Mouse (Mus musculus): ENCODE results near the gene Nfia.

The Nfia gene

GRCm38 (mm10) chr4:97765341-97766020, 7.1 kb upstream of the Nfia start:
- DNase-seq (ENCODE audit: inconsistent age in 2 of 2, low spot score in 1 of 2), result no peak

GRCm38 (mm10) chr4:97766100-97766499, 6.4 kb upstream of the Nfia start:
- DNase-seq (ENCODE audit: inconsistent age in 2 of 2, low spot score in 1 of 2), result no peak

DNA sequence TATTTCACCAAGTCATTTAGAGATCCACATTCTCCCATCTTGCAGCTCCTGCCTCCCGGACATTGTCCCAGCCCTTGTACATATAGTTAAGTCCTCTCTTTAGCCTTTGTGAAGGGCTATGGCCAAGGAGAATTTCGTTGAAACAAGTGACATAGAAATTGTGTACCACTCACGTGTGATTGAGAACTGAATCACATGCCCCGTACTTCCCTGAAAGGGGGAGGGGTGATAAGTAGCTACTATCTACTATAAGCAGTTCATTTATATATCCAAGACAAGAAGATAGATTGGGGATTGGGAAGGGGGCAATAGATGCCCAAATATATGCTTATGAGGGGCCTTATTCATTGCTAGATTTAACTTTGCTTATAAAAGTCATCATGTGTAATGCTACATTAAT, 5.5 kb upstream of the Nfia start:
- DNase-seq (ENCODE audit: inconsistent age in 2 of 2, low spot score in 1 of 2), result peak in 1 of 2 experiments; percentile 21

DNA sequence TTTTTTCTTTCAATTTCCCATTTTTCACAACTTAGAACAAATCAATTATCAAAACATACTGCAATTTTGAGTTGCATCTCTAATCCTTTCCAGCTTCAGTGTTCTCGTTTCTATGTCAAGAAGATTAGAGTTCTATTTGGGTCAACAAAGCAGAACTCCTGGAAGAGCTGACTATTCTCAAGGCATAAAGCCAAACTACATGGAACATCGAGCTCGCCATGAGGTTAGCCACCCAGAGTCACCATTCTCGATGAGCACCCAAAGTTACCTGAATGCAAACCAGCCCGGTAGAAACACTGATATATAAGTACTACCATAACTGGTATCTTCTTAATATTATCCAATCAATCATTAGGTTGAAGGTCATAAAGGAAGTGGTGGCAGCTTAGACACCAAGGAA, 5.0 kb upstream of the Nfia start:
- no peak for DNase-seq (ENCODE audit: inconsistent age in 2 of 2, low spot score in 1 of 2)

DNA sequence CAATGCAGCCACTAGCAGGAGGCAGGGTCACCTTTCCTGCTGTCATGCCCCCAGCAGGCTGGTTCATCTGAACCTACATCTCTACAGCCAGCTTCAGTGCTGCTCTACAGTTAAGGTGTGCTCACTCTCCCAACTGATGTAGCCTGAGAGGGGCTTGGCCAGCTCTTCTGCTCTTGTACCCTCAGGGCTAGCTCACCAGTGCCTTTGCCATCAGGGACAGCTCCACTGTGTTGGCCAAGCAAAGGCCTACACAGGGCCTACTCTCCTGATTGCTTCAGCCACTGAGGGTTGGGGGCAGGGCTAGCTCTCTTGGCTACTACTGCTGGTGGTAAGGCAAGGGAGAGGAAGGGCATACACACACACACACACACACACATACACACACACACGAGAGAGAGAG, 2.7 kb upstream of the Nfia start:
- DNase-seq (ENCODE audit: inconsistent age in 2 of 2, low spot score in 1 of 2), result no peak

DNA sequence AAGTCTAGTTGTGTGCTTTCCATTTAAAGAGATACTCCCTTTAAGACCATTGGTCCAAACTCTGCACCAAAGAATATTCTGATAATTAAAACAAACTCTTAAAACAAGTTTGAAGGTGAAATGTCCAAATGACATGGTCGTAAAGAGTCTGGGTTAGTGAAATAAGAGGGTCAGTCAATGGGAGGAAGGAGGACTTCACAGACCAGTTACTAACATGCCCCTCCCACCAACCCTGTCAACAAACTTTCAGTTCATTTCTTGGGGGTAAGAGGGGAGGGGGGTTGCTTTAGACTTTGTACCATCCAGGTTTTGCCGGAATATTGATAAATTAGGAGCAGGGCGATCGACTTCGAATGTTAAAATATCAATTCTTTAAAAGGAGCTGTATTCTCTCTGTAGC, 1.1 kb upstream of the Nfia start:
- DNase-seq (ENCODE audit: inconsistent age in 2 of 2, low spot score in 1 of 2), result peak in 1 of 2 experiments; percentile 76

GRCm38 (mm10) chr4:97772084-97772484, 450 bp upstream of the Nfia start:
- DNase-seq (ENCODE audit: inconsistent age in 2 of 2, low spot score in 1 of 2), result peak; percentile 99 to 100

DNA sequence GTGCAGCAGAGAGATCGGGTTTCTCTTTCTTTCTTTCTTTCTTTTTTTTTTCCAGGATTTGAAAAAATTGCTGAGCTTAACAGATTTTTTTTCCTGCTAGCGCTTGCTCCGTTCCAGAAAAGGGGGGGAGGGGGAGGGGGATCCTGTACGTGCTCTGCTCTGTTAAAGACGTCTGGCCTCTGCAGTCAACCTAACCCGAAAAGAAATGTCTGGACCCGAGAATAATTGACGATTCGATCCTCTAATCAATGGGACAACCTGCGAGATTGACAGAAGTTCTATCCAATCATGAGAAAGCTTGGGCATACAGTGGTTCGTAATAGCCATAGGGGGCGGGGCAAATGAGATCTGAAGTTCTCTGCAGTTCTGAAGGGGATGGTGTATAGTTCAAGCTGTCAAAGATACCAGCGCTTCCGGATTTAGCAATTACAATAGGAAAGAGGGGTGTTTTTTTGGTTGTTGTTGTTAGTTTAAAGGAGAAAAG, 618 bp downstream of the Nfia start:
- DNase-seq (ENCODE audit: inconsistent age in 2 of 2, low spot score in 1 of 2), result peak; percentile 93 to 99

DNA sequence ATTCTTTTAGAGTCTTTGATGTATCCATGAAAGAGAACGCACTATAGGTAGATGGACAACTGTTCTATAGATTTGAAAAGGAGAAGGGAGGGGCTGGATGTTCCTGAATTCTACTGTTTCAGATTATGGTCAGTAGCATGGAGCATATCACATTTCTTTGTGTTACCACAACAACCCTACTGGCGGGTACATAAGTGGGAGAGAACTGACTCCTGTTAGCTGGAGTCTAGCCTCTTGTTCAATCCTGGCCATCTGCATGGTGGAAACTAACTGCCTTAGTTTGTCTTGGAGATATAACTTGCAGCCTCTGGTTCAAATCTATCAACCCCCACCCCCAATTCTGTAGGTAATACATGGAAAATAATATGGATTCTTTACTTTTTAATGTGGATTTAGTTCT, 1.3 kb downstream of the Nfia start:
- DNase-seq (ENCODE audit: inconsistent age in 2 of 2, low spot score in 1 of 2), result no peak

DNA sequence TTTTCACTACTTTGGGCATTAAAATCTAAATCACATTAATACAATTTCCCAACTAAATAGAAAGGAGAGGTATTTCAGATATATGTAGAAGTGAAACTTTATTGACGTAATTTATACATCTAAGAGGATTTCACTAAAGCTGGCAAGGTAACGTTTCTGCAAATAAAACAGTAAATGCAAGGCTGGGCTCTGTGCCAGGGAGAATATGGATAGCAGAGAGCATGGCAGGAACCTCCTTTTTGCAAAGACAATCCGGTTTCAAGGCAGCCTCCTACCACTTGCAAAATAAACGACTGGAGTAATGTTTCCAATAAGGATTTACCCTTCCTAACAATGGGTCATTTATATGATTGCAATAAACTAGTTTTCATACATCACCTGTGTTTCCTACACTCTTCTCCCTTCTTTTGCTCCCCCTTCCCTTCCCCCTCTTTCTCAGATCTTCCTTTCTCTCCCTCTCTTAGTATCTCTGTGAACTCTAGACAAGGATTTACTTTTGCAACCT, 2.0 kb downstream of the Nfia start:
- DNase-seq (ENCODE audit: inconsistent age in 2 of 2, low spot score in 1 of 2), result no peak

GRCm38 (mm10) chr4:97775059-97775458, 2.5 kb downstream of the Nfia start:
- DNase-seq (ENCODE audit: inconsistent age in 2 of 2, low spot score in 1 of 2), result peak; percentile 88 to 94

GRCm38 (mm10) chr4:97775494-97776265, 3.1 kb downstream of the Nfia start:
- DNase-seq (ENCODE audit: inconsistent age in 2 of 2, low spot score in 1 of 2), result peak in 1 of 2 experiments; percentile 83

DNA sequence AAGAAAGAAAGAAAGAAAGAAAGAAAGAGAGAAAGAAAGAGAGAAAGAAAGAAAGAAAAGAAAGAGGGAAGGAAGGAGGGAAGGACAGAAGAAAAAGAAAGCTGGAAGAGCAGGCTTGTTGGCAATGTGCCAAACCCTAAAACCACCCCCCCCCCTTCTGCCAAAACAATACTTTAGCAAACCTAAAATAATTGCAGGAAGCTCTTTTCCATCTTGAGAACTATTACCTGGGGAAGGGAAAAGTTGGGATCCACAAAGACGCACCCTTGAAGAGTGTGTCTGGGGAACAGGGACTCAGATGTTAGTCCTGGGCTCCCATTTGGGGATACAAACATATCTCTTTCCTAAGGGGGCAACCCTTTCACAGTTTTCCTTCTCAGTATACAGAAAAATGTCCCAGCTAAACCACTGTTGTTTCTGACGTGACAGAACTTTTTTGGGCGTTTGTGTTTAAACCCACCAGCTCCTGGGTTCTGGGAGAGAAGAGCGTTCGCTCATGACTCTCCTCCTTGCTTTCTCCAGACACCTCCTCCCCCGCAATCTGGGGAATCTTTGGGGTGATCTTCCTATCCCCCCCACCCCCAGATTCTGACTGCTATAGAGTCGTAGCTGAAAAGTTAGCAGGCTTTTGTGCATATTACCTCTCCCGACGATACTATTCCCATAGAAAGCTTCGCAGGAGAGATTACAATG, 4.0 kb downstream of the Nfia start:
- DNase-seq (ENCODE audit: inconsistent age in 2 of 2, low spot score in 1 of 2), result peak in 1 of 2 experiments; percentile 88

- peak; percentile 73 to 92 for DNase-seq (ENCODE audit: inconsistent age in 2 of 2, low spot score in 1 of 2)
Measured at GRCm38 (mm10) chr4:97777081-97777705, 4.7 kb downstream of the Nfia start.

GRCm38 (mm10) chr4:97777706-97778176, 5.2 kb downstream of the Nfia start, which contains the start of gene E130114P18Rik:
Gene E130114P18Rik, minus strand, starts transcription at chr4:97778078.
- DNase-seq (ENCODE audit: inconsistent age in 2 of 2, low spot score in 1 of 2), result peak; percentile 78 to 90

DNA sequence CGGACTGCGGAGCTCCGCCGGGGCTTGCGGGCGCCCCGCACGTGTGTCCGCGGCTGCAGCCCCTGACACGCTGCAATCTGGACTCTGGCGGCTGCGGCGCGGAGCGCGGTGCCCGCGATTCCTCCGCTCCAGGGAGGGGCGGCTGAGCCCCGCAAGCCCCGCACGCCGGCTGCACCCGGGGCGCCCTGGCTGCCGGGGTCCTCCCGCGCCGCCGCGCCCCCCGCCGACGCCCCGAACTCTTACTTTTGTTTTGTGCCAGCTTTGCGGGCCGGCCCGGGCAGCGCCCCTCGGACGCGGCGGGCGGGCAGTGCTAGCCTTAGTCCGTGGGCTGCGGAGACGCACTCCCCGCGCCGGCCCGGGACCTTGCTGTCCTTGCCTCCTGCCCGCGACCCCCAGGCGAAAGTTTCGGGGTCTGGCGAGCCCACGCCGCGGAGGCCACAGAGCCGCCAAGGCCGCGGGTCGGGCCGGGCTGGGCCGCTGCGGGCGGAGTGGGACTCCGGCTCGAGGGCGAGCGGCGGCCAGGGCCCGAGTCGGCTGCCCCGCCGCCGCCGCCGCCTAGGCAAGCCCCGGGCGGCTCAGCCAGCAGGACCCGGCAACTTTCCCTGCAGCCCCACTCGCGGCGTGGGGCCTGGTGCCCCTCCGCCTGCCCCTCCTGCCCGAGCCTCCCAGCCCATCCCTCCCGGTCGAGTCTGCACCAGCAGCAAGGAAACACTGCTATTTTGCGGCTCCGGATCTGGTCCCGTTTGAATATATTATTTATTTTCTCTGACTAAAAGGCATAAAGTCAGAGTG, 5.9 kb downstream of the Nfia start:
- DNase-seq (ENCODE audit: inconsistent age in 2 of 2, low spot score in 1 of 2), result peak; percentile 56 to 87

GRCm38 (mm10) chr4:97779003-97779930, 6.7 kb downstream of the Nfia start:
- DNase-seq (ENCODE audit: inconsistent age in 2 of 2, low spot score in 1 of 2), result peak in 1 of 2 experiments; percentile 73

DNA sequence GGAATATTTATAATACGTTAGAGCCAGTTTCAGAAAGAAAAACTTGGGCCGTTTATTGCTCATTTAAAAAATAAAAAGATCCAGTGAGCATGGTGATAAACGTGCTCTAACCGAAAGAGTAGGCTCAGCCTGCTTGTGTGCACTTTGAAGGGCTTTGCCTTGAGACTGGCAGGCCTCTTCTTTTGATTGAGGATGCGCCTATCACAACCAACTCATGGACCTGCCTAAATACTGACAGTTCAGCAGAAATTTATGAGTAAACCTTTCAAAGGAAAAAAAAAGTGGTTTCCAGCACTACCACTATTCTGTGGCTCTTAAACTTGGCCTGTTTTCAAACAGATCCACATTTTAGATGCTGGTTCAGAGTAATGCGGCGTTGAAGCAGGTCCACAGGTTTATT, 7.5 kb downstream of the Nfia start:
- DNase-seq (ENCODE audit: inconsistent age in 2 of 2, low spot score in 1 of 2), result peak; percentile 71 to 88
